Mouse (Mus musculus) heart, embryonic 14.5 days (tissue): ENCODE measurements around the gene Golga2. TPM values are rescaled to one million over a fixed set of nuclear protein-coding genes. Genes with fewer than 3 reads are reported as not detected.

ENCODE experiments used
- ATAC-seq: fragments of 200-750 bp; cut with Nextera tagmentation; 2 replicates; pipeline ENCODE4 v1.8.0; 2017; ENCODE audit warnings: low read depth, moderate TSS enrichment; ENCODE audit not compliant: insufficient number of reproducible peaks, insufficient read depth, low FRiP score
- H3K27ac ChIP-seq, 2 experiments: fragments of 200-500 bp in 1 of 2; fragments of 300-500 bp in 1 of 2; sonication (generic) in 1 of 2; replicated peaks in 1 of 2; 2 replicates each; pipeline ENCODE4 v1.5.1; 2012 to 2014; ENCODE audit warnings: low read depth in 2 of 2, low read length in 2 of 2, control low read depth in 1 of 2, mild to moderate bottlenecking in 1 of 2, mixed read lengths in 1 of 2; ENCODE audit not compliant: control insufficient read depth in 1 of 2, insufficient read depth in 1 of 2
- H3K27me3 ChIP-seq: fragments of 300-500 bp; sonication (generic); 2 replicates; pipeline ENCODE4 v1.6.1; 2014; ENCODE audit warnings: mild to moderate bottlenecking, low read length, control low read depth; ENCODE audit not compliant: control insufficient read depth, insufficient read depth
- H3K36me3 ChIP-seq: fragments of 300-500 bp; sonication (generic); 2 replicates; pipeline ENCODE4 v1.6.1; 2014; ENCODE audit warnings: mild to moderate bottlenecking, control low read depth, low read length, mixed read lengths; ENCODE audit not compliant: control insufficient read depth, insufficient read depth
- H3K4me1 ChIP-seq, 2 experiments: fragments of 200-500 bp in 1 of 2; fragments of 300-500 bp in 1 of 2; sonication (generic) in 1 of 2; 2 replicates each; pipeline ENCODE4 v1.6.1; 2012 to 2014; ENCODE audit warnings: low read length in 2 of 2, control low read depth in 1 of 2, mixed read lengths in 1 of 2; ENCODE audit not compliant: control insufficient read depth in 2 of 2, insufficient read depth in 2 of 2
- H3K4me2 ChIP-seq: fragments of 300-500 bp; sonication (generic); 2 replicates; pipeline ENCODE4 v1.6.1; 2014; ENCODE audit warnings: mild to moderate bottlenecking, low read length
- H3K4me3 ChIP-seq, 2 experiments: fragments of 200-500 bp in 1 of 2; fragments of 300-500 bp in 1 of 2; sonication (generic) in 1 of 2; 2 replicates each; pipeline ENCODE4 v1.5.1; 2012 to 2014; ENCODE audit warnings: low read length in 2 of 2, mild to moderate bottlenecking in 2 of 2, control low read depth in 1 of 2, low read depth in 1 of 2, moderate library complexity in 1 of 2; ENCODE audit not compliant: control insufficient read depth in 1 of 2, insufficient read depth in 1 of 2
- H3K9ac ChIP-seq: fragments of 300-500 bp; sonication (generic); 2 replicates; pipeline ENCODE4 v1.6.1; 2014; ENCODE audit warnings: mild to moderate bottlenecking, low read length
- H3K9me3 ChIP-seq: fragments of 300-500 bp; sonication (generic); 2 replicates; pipeline ENCODE4 v1.6.1; 2016; ENCODE audit warnings: low read length, control low read depth; ENCODE audit not compliant: control insufficient read depth
- WGBS: fragments of 180-500 bp; shearing (Covaris S2); extraction: QIAGEN DNeasy Blood & Tissue Kit; methylation state at CpG from one replicate; pipeline ENCODE4 v1.1.7; 2014; 5-methylcytosine and 5-hydroxymethylcytosine counted together
- polyA plus RNA-seq: library from polyadenylated mRNA; unstranded; fragments of >200 nt; fragmentation: Nextera tagmentation; extraction: Ambion mirVana; gene quantifications from 2 replicates; pipeline ENCODE4 v1.2.1, GENCODE M21; 2014

The Golga2 gene
- polyA plus RNA-seq, 1 experiment from 2014 or later: 22.6 TPM

DNA sequence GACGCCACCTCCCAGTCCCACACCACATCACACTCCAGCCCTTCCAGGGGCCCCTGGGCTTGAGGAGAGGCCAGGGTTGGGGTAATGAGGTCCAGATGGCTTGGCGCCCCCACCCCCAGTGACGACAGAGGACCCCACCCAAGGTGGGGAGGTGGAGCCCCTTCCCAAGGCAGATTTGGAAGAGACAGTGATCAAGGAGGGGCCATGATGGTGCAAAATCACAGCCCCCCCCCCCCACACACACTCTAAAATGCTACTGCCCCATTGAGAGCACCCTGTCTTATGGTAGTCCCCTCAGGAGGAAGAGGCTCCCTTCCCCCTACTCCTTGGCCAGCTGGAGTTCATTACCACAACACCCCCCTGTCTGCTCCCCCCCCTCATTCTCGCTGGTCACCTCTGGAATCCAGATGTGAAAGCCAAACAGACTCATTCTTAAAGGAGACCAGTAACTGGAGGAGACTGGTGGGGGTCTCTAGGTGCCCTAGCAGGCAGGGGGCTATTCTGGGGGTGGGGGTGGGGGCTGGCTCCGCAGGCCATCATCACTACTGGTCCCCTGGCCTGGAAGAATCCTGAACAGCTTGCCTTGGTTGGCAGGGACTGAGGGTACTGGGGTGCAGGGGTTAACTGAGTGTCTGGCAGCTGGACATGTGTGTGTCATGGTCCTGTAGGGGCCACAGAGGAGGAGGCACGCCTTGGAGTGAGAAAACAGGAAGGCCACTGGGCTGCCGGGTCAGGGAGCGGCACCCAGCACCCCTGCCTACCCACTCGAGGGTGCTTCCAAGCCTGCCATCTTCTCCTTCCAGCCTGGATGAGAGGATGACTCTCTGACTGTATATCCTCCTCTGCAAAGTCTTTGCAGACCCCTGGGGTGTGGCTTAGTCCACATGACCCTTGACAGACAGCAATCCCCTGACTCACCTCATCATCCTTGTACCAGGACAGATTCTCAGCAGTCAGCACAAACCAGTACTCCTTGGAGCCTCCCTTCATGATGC lies 32.7 kb downstream of the Golga2 start:
- no peaks in the 10 kb centered on the region for H3K9me3 ChIP-seq
- no peak for ATAC-seq
- H3K36me3 ChIP-seq: no peaks in the 10 kb centered on the region
- H3K27me3 ChIP-seq: peaks cover under 1% of the 10 kb centered on the region; the same call in 1 of the 2 replicates
- H3K9ac ChIP-seq: no peak overlapping the region
- H3K4me1 ChIP-seq: peaks cover 29 to 32% of the 10 kb centered on the region in 2 experiments
- peak overlapping the region; percentile 13; the same call in 1 of the 2 replicates for H3K4me2 ChIP-seq
- 29% methylated on average over 9 of the region's 9 CpGs for WGBS
- H3K27ac ChIP-seq: peak overlapping the region in 1 of 2 experiments; percentile 81; a peak in 2 of 4 replicates
- H3K4me3 ChIP-seq: no peak overlapping the region

- Histone ChIP-seq H3K27me3 (no peaks in the 10 kb centered on the region; the same call in 1 of the 2 replicates), H3K36me3 (no peaks in the 10 kb centered on the region), H3K4me2 (no peak overlapping the region), H3K9ac (no peak overlapping the region), H3K27ac (no peak overlapping the region), H3K9me3 (no peaks in the 10 kb centered on the region), H3K4me1 (peaks cover 28% of the 10 kb centered on the region in 2 experiments), H3K4me3 (no peak overlapping the region)
- ATAC-seq: no peak
- 64% methylated on average over 11 of the region's 11 CpGs for WGBS
These were observed 33.5 kb downstream of the Golga2 start for GRCm38 (mm10) chr2:32320721-32321120.

DNA sequence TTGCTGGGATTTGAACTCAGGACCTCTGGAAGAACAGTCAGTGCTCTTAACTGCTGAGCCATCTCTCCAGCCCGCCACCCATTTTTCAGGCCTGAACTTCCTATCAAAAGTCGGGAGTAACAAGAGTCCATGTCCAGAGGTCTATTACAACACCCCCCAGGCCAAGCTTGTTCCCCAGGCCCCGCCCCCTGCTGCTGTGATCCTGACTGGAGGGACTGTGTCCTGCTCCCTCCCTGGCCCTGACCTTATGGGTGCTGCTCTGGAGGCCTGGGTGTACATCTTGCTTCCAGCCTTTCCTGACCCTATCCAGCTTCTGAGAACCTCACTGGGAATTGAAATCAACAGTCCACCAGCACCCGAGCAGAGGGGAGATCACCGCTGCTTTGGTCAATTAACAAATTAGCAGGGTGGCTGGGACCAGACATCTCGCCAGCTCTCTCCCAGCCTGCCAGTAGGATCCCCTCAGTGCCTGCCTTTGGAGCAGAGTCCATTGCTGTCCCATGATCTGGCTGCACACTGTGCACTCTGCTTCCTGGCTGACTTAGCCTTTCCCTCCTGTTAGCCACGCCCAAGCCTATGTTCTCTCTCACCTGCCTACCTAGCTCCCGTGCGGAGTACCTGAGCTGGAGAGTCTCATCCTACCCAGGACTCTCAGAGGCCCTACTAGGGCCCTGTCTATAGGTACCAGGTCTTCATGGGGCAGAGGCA lies 34.6 kb downstream of the Golga2 start:
- no peak overlapping the region for H3K9ac ChIP-seq
- 0 out of 4 replicates have a peak overlapping the region, but pooled peaks of 1 of the 2 experiments have one; percentile 9 for H3K27ac ChIP-seq
- no peak overlapping the region for H3K4me2 ChIP-seq
- no peaks in the 10 kb centered on the region; the same call in 1 of the 2 replicates for H3K27me3 ChIP-seq
- no peak overlapping the region for H3K4me3 ChIP-seq
- WGBS: 64% methylated on average over 9 of the region's 9 CpGs
- H3K9me3 ChIP-seq: no peaks in the 10 kb centered on the region
- no peak for ATAC-seq
- H3K36me3 ChIP-seq: no peaks in the 10 kb centered on the region
- peaks cover 20 to 22% of the 10 kb centered on the region in 2 experiments for H3K4me1 ChIP-seq

GRCm38 (mm10) chr2:32322754-32323741 lies 35.9 kb downstream of the Golga2 start:
- H3K36me3 ChIP-seq: no peaks in the 10 kb centered on the region
- 79% methylated on average over 7 of the region's 7 CpGs for WGBS
- H3K27me3 ChIP-seq: no peaks in the 10 kb centered on the region; the same call in 1 of the 2 replicates
- H3K9me3 ChIP-seq: no peaks in the 10 kb centered on the region
- H3K27ac ChIP-seq: no peak overlapping the region
- H3K4me1 ChIP-seq: peaks cover 9 to 12% of the 10 kb centered on the region in 2 experiments; a peak in 3 of 4 replicates
- no peak overlapping the region for H3K4me3 ChIP-seq
- H3K4me2 ChIP-seq: no peak overlapping the region
- no peak overlapping the region for H3K9ac ChIP-seq
- ATAC-seq: no peak

GRCm38 (mm10) chr2:32324322-32324721 lies 37.1 kb downstream of the Golga2 start:
- H3K4me3 ChIP-seq: no peak overlapping the region
- peaks cover 0 to 5% of the 10 kb centered on the region in 2 experiments; a peak in 1 of 4 replicates for H3K4me1 ChIP-seq
- H3K9me3 ChIP-seq: no peaks in the 10 kb centered on the region
- no peak for ATAC-seq
- no peaks in the 10 kb centered on the region for H3K27me3 ChIP-seq
- H3K9ac ChIP-seq: no peak overlapping the region
- 57% methylated on average over 4 of the region's 4 CpGs for WGBS
- no peak overlapping the region for H3K27ac ChIP-seq
- no peaks in the 10 kb centered on the region for H3K36me3 ChIP-seq
- H3K4me2 ChIP-seq: no peak overlapping the region

- Histone ChIP-seq H3K4me2 (no peak overlapping the region), H3K4me1 (peaks cover 4 to 6% of the 10 kb centered on the region in 2 experiments; a peak in 2 of 4 replicates), H3K9ac (no peak overlapping the region), H3K27ac (peak overlapping the region in 1 of 2 experiments; percentile 7; a peak in 2 of 4 replicates), H3K27me3 (no peaks in the 10 kb centered on the region), H3K9me3 (no peaks in the 10 kb centered on the region), H3K36me3 (no peaks in the 10 kb centered on the region), H3K4me3 (no peak overlapping the region)
- ATAC-seq: no peak
- 41% methylated on average over 7 of the region's 7 CpGs for WGBS
These were observed 38.2 kb downstream of the Golga2 start for GRCm38 (mm10) chr2:32325342-32325741.
